ENCODE assay signal across 10 mouse cellular contexts in genomic region chr5:30621844-30622176, GRCm38 (mm10). TPM values are rescaled to one million over a fixed set of nuclear protein-coding genes. Genes with fewer than 3 reads are reported as not detected.
DNase-seq lines count a peak whose midpoint lies in the region; ATAC-seq and TF ChIP-seq lines count a peak whose summit lies in the region.
"Had no signal": no experiment of that assay in that cellular context is flagged by ENCODE, and none has a peak within 500 bp of the region (broad histone marks: within the 10 kb centered on the region; RNA-seq: fewer than 3 reads in every experiment).

No protein-coding gene starts in this region.

- no peak overlapping the region for H3K27ac ChIP-seq in heart, postnatal 0 days (ENCODE audit: low read depth)
- no peak overlapping the region for H3K27ac ChIP-seq in embryonic facial prominence, embryonic 14.5 days (replicated peaks; ENCODE audit: low read depth, low read length)
- H3K27ac ChIP-seq in hindbrain, embryonic 11.5 days (ENCODE audit: low read depth, low read length), result no peak overlapping the region
- no peak overlapping the region for H3K27ac ChIP-seq in midbrain, embryonic 13.5 days

- H3K9ac ChIP-seq in heart, postnatal 0 days (replicated peaks; ENCODE audit: low read depth, low read length), result no peak overlapping the region
- H3K9ac ChIP-seq in embryonic facial prominence, embryonic 14.5 days (ENCODE audit: low read depth, low read length), result peak overlapping the region; percentile 60
- H3K9ac ChIP-seq in hindbrain, embryonic 11.5 days (ENCODE audit: low read depth, low read length), result peak overlapping the region; percentile 40; the same call in 1 of the 2 replicates
- peak overlapping the region; percentile 63; the same call in 1 of the 2 replicates for H3K9ac ChIP-seq in midbrain, embryonic 13.5 days (replicated peaks)

- peak overlapping the region; percentile 11; the same call in 1 of the 2 replicates for H3K4me3 ChIP-seq in heart, postnatal 0 days (ENCODE audit: low read depth, low read length)
- peak overlapping the region; percentile 50 for H3K4me3 ChIP-seq in embryonic facial prominence, embryonic 14.5 days (ENCODE audit: low read depth, low read length)
- H3K4me3 ChIP-seq in hindbrain, embryonic 11.5 days (ENCODE audit: low read depth, low read length), result peak overlapping the region; percentile 36
- peak overlapping the region; percentile 40 for H3K4me3 ChIP-seq in midbrain, embryonic 13.5 days (replicated peaks)
- H3K4me3 ChIP-seq: myocyte had no signal

- no peak for DNase-seq in heart, postnatal 0 days (ENCODE audit: low spot score)
- DNase-seq in heart, adult 8-10 months (ENCODE audit: low spot score), result no peak
- no peak for DNase-seq in embryonic facial prominence, embryonic 14.5 days (ENCODE audit: low spot score)
- no peak for DNase-seq in hindbrain, embryonic 11.5 days (ENCODE audit: low spot score)
- DNase-seq in adipocyte (ENCODE audit: low spot score), result no peak
- DNase-seq in urinary bladder, postnatal 25 days (ENCODE audit: low spot score), result no peak
- DNase-seq: kidney, postnatal 25 days had no signal

- peaks cover 30% of the 10 kb centered on the region for H3K4me1 ChIP-seq in heart, postnatal 0 days (ENCODE audit: control insufficient read depth, insufficient read depth)
- H3K4me1 ChIP-seq in embryonic facial prominence, embryonic 14.5 days (ENCODE audit: control insufficient read depth, insufficient read depth, low read length), result peaks cover 12% of the 10 kb centered on the region; the same call in 1 of the 2 replicates
- peaks cover 9% of the 10 kb centered on the region for H3K4me1 ChIP-seq in hindbrain, embryonic 11.5 days (replicated peaks; ENCODE audit: control insufficient read depth, insufficient read depth, low read length)
- peaks cover 19% of the 10 kb centered on the region for H3K4me1 ChIP-seq in midbrain, embryonic 13.5 days (replicated peaks)

- no peak for TF ChIP-seq EP300 in heart, postnatal 0 days (IDR thresholded peaks at IDR 0.05; ENCODE audit: low read depth)

- no peak for TF ChIP-seq CTCF in heart, postnatal 0 days (IDR thresholded peaks at IDR 0.05; ENCODE audit: low read depth)

- peaks cover 14% of the 10 kb centered on the region for H3K27me3 ChIP-seq in heart, postnatal 0 days (ENCODE audit: control insufficient read depth, insufficient read depth, low read length)
- H3K27me3 ChIP-seq in embryonic facial prominence, embryonic 14.5 days (replicated peaks; ENCODE audit: control insufficient read depth, insufficient read depth, low read length), result peaks cover 15% of the 10 kb centered on the region
- peaks cover 26% of the 10 kb centered on the region for H3K27me3 ChIP-seq in hindbrain, embryonic 11.5 days (ENCODE audit: control insufficient read depth, insufficient read depth, low read length)
- peaks cover 47% of the 10 kb centered on the region for H3K27me3 ChIP-seq in midbrain, embryonic 13.5 days

- H3K4me2 ChIP-seq in heart, postnatal 0 days (ENCODE audit: low read depth, low read length), result no peak overlapping the region; the same call in 1 of the 2 replicates
- peak overlapping the region; percentile 91 for H3K4me2 ChIP-seq in embryonic facial prominence, embryonic 14.5 days (ENCODE audit: low read depth, low read length)
- H3K4me2 ChIP-seq in hindbrain, embryonic 11.5 days (replicated peaks; ENCODE audit: low read depth, low read length), result peak overlapping the region; percentile 43
- H3K4me2 ChIP-seq in midbrain, embryonic 13.5 days (replicated peaks), result peak overlapping the region; percentile 78

- no peaks in the 10 kb centered on the region for H3K9me3 ChIP-seq in heart, postnatal 0 days (replicated peaks; ENCODE audit: control insufficient read depth, low read length)
- H3K9me3 ChIP-seq in embryonic facial prominence, embryonic 14.5 days (ENCODE audit: control insufficient read depth, low read length), result no peaks in the 10 kb centered on the region
- no peaks in the 10 kb centered on the region for H3K9me3 ChIP-seq in hindbrain, embryonic 11.5 days (ENCODE audit: control insufficient read depth, low read length)
- no peaks in the 10 kb centered on the region for H3K9me3 ChIP-seq in midbrain, embryonic 13.5 days

- ATAC-seq in heart, postnatal 0 days (ENCODE audit: insufficient read depth, low read depth), result no peak
- ATAC-seq in embryonic facial prominence, embryonic 14.5 days (ENCODE audit: low read depth), result no peak
- no peak; the same call in 1 of the 2 replicates for ATAC-seq in hindbrain, embryonic 11.5 days (ENCODE audit: low FRiP score)
- ATAC-seq in midbrain, embryonic 13.5 days, result peak; percentile 28
- ATAC-seq in monocyte, adult 5-6 weeks (replicated peaks; ENCODE audit: insufficient number of reproducible peaks, low FRiP score, low TSS enrichment, poor library complexity, severe bottlenecking), result no peak

- 68% methylated on average over 22 of the region's 22 CpGs for WGBS in heart, postnatal 0 days
- 49% methylated on average over 22 of the region's 22 CpGs for WGBS in embryonic facial prominence, embryonic 14.5 days
- WGBS in hindbrain, embryonic 11.5 days, result 44% methylated on average over 22 of the region's 22 CpGs
- WGBS in midbrain, embryonic 13.5 days, result 50% methylated on average over 22 of the region's 22 CpGs

- H3K36me3 ChIP-seq in heart, postnatal 0 days (replicated peaks; ENCODE audit: control insufficient read depth, insufficient read depth, low read length), result no peaks in the 10 kb centered on the region
- no peaks in the 10 kb centered on the region for H3K36me3 ChIP-seq in embryonic facial prominence, embryonic 14.5 days (ENCODE audit: control insufficient read depth, insufficient read depth, low read length)
- no peaks in the 10 kb centered on the region for H3K36me3 ChIP-seq in hindbrain, embryonic 11.5 days (ENCODE audit: control insufficient read depth, insufficient read depth, low read length)
- H3K36me3 ChIP-seq in midbrain, embryonic 13.5 days, result no peaks in the 10 kb centered on the region

RNA-seq across cellular contexts. Expression of gene Slc35f6, which starts 25.9 kb away (rescaled TPM):
- 61.3 and 86.8 TPM in 2 replicates for total RNA-seq in heart, postnatal 0 days (2014; rRNA removed; ENCODE audit: low replicate concordance)
- 30.5 and 31.7 TPM in 2 replicates for polyA plus RNA-seq in heart, postnatal 0 days (2015; fragmentation: Nextera tagmentation; extraction: Ambion mirVana)
- total RNA-seq in heart, adult 8-10 months (2022), result 10 to 100 TPM; 48.3 to 60.9 (median 54.9) TPM
- 26.5 and 33.1 TPM in 2 replicates for polyA plus RNA-seq in embryonic facial prominence, embryonic 14.5 days (2014; fragmentation: Nextera tagmentation; extraction: Ambion mirVana)
- polyA plus RNA-seq in hindbrain, embryonic 11.5 days (2014; fragmentation: Nextera tagmentation; extraction: Ambion mirVana), result 25.2 and 28.8 TPM in 2 replicates
- polyA plus RNA-seq in midbrain, embryonic 13.5 days (2015; fragmentation: Nextera tagmentation; extraction: Ambion mirVana), result 29.5 and 32.0 TPM in 2 replicates
- total RNA-seq in monocyte, adult 5-6 weeks (2017), result 22.1 to 43.5 TPM (median 25.4 TPM) in 3 replicates

RNA-seq across cellular contexts. Expression of gene Kcnk3, which starts 33.8 kb away (rescaled TPM):
- 55.5 and 70.0 TPM in 2 replicates for total RNA-seq in heart, postnatal 0 days (2014; rRNA removed; ENCODE audit: low replicate concordance)
- 36.4 and 45.3 TPM in 2 replicates for polyA plus RNA-seq in heart, postnatal 0 days (2015; fragmentation: Nextera tagmentation; extraction: Ambion mirVana)
- total RNA-seq in heart, adult 8-10 months (2022), result 100 to 1,000 TPM; 268 to 282 (median 276) TPM
- polyA plus RNA-seq in embryonic facial prominence, embryonic 14.5 days (2014; fragmentation: Nextera tagmentation; extraction: Ambion mirVana), result 2.0 and 2.9 TPM in 2 replicates
- 0.65 and 0.66 TPM in 2 replicates for polyA plus RNA-seq in hindbrain, embryonic 11.5 days (2014; fragmentation: Nextera tagmentation; extraction: Ambion mirVana)
- 1.9 and 2.0 TPM in 2 replicates for polyA plus RNA-seq in midbrain, embryonic 13.5 days (2015; fragmentation: Nextera tagmentation; extraction: Ambion mirVana)
- 0.10 TPM in 1 of 3 replicates, not detected in the others for total RNA-seq in monocyte, adult 5-6 weeks (2017)

RNA-seq across cellular contexts. Expression of gene Cenpa, which starts 44.8 kb away (rescaled TPM):
- 87.9 and 158 TPM in 2 replicates for total RNA-seq in heart, postnatal 0 days (2014; rRNA removed; ENCODE audit: low replicate concordance)
- 128 and 158 TPM in 2 replicates for polyA plus RNA-seq in heart, postnatal 0 days (2015; fragmentation: Nextera tagmentation; extraction: Ambion mirVana)
- 10 to 100 TPM; 50.6 to 80.0 (median 64.5) TPM for total RNA-seq in heart, adult 8-10 months (2022)
- 209 and 251 TPM in 2 replicates for polyA plus RNA-seq in embryonic facial prominence, embryonic 14.5 days (2014; fragmentation: Nextera tagmentation; extraction: Ambion mirVana)
- 324 and 338 TPM in 2 replicates for polyA plus RNA-seq in hindbrain, embryonic 11.5 days (2014; fragmentation: Nextera tagmentation; extraction: Ambion mirVana)
- polyA plus RNA-seq in midbrain, embryonic 13.5 days (2015; fragmentation: Nextera tagmentation; extraction: Ambion mirVana), result 120 and 122 TPM in 2 replicates
- total RNA-seq in monocyte, adult 5-6 weeks (2017), result 19.9 to 42.7 TPM (median 24.6 TPM) in 3 replicates
